Comparison of ENCODE assay signal across 8 mouse cellular contexts in genomic region chr4:115784769-115785510, GRCm38 (mm10). TPM values are rescaled to one million over a fixed set of nuclear protein-coding genes. Genes with fewer than 3 reads are reported as not detected.
A peak's percentile ranks its signal among the peaks of the same experiment; 100 is the strongest.
DNase-seq lines count a peak whose midpoint lies in the region; ATAC-seq and TF ChIP-seq lines count a peak whose summit lies in the region.

Atpaf1 (plus strand) TSS chr4:115784812.

- H3K36me3 ChIP-seq in G1E (replicated peaks), result peaks cover 28% of the 10 kb centered on the region
- peaks cover 2% of the 10 kb centered on the region; the same call in 1 of the 2 replicates for H3K36me3 ChIP-seq in forebrain, embryonic 16.5 days (ENCODE audit: control insufficient read depth, insufficient read depth)

- H3K27ac ChIP-seq in forebrain, embryonic 16.5 days (ENCODE audit: low read length), result peak within 1 kb of the TSS; percentile 2; the same call in 1 of the 2 replicates

- TF ChIP-seq CTCF in G1E (IDR thresholded peaks at IDR 0.05; ENCODE audit: low read depth, low read length), result no peak
- no peak for TF ChIP-seq CTCF in lung, adult 2 months (IDR thresholded peaks at IDR 0.05; ENCODE audit: insufficient read depth, low read length)

- peaks cover 15% of the 10 kb centered on the region for H3K4me1 ChIP-seq in G1E (ENCODE audit: insufficient read depth, low read depth, low read length)
- H3K4me1 ChIP-seq in forebrain, embryonic 16.5 days (replicated peaks; ENCODE audit: control insufficient read depth, insufficient read depth, low read length), result peaks cover 13% of the 10 kb centered on the region
- peaks cover 8% of the 10 kb centered on the region for H3K4me1 ChIP-seq in lung, adult 2 months (ENCODE audit: control insufficient read depth, insufficient read depth, low read length)

- peak within 1 kb of the TSS; percentile 85 for H3K9ac ChIP-seq in forebrain, embryonic 16.5 days (replicated peaks; ENCODE audit: low read depth, low read length)

- DNase-seq in G1E (ENCODE audit: low spot score), result peak; percentile 51
- peak; percentile 79 for DNase-seq in cerebellum, adult 11-12 months
- DNase-seq in heart, postnatal 25 days (ENCODE audit: low spot score), result peak; percentile 39
- DNase-seq in layer of hippocampus, adult 18-20 months (ENCODE audit: low spot score in 2 of 2), result peak; percentile 80 to 83
- DNase-seq in lung, adult 2 months, result peak; percentile 75
- peak; percentile 85 for DNase-seq in testis, postnatal 14 days (ENCODE audit: low spot score)

- intact Hi-C loops in heart, postnatal 25 days (cut with DNase I), result loop anchor here (5.0 kb wide), 1 partner anchor 48 kb away; the partner anchor contains the start of gene Efcab14

- peak within 1 kb of the TSS; percentile 81 for H3K4me2 ChIP-seq in forebrain, embryonic 16.5 days (ENCODE audit: low read length)

- peaks cover 7% of the 10 kb centered on the region; the same call in 1 of the 2 replicates for H3K27me3 ChIP-seq in G1E (ENCODE audit: insufficient read depth, low read length)
- H3K27me3 ChIP-seq in forebrain, embryonic 16.5 days (replicated peaks; ENCODE audit: control insufficient read depth, insufficient read depth, low read length), result no peaks in the 10 kb centered on the region

- H3K9me3 ChIP-seq in G1E (replicated peaks), result no peaks in the 10 kb centered on the region
- H3K9me3 ChIP-seq in forebrain, embryonic 16.5 days (ENCODE audit: control insufficient read depth, low read length), result no peaks in the 10 kb centered on the region

- H3K4me3 ChIP-seq in G1E (ENCODE audit: low read depth, low read length), result peak within 1 kb of the TSS; percentile 80
- peak within 1 kb of the TSS; percentile 69 for H3K4me3 ChIP-seq in forebrain, embryonic 16.5 days (replicated peaks; ENCODE audit: low read length)
- peak within 1 kb of the TSS; percentile 92 for H3K4me3 ChIP-seq in lung, adult 2 months (replicated peaks; ENCODE audit: extremely low read depth, low read depth, low read length)

- peak; percentile 47; the same call in 1 of the 2 replicates for TF ChIP-seq POLR2A in lung, adult 2 months (IDR thresholded peaks at IDR 0.05; ENCODE audit: borderline replicate concordance, extremely low read depth, low read depth, low read length)

- under 1% methylated on average over 69 of the region's 69 CpGs for WGBS in forebrain, embryonic 16.5 days
- 1% methylated on average over 69 of the region's 69 CpGs for WGBS in lung, adult 2 months

- peak; percentile 22; the same call in 1 of the 2 replicates for ATAC-seq in G1E (ENCODE audit: extremely low read depth, insufficient number of reproducible peaks, low FRiP score, poor library complexity, severe bottlenecking)
- ATAC-seq in forebrain, embryonic 16.5 days, result peak; percentile 91
- peak; percentile 54 for ATAC-seq in neutrophil, adult 5-6 weeks (ENCODE audit: extremely low read depth, insufficient number of reproducible peaks, low FRiP score, poor library complexity, severe bottlenecking)

RNA-seq across cellular contexts. Expression of gene Atpaf1, which starts in this region (rescaled TPM):
- total RNA-seq in G1E (2014; fragmentation: Nextera tagmentation), result 26.9 and 32.3 TPM in 2 replicates
- total RNA-seq in G1E (2017), result 10.4 and 13.5 TPM in 2 replicates
- 11.1 and 13.3 TPM in 2 replicates for polyA plus RNA-seq in G1E (2012)
- 35.1 and 36.8 TPM in 2 replicates for polyA plus RNA-seq in forebrain, embryonic 16.5 days (2015; fragmentation: Nextera tagmentation; extraction: Ambion mirVana)
- 10 to 100 TPM; 78.8 to 79.6 TPM for total RNA-seq in heart, postnatal 25 days (2021)
- total RNA-seq in layer of hippocampus, adult 18-20 months (2021), result 10 to 100 TPM; 65.5 to 66.4 TPM
- polyA plus RNA-seq in lung, adult 2 months (2012; rRNA removed), result 19.6 and 32.7 TPM in 2 replicates
- total RNA-seq in neutrophil, adult 5-6 weeks (2017), result 9.1 and 9.6 TPM in 2 replicates

Comparison
In these comparisons a context has a peak if more than half of its experiments do, and no peak if none do; other contexts are left out.
1. Peak in every context shown above with its lines: DNase-seq, ATAC-seq, H3K4me3 ChIP-seq and H3K27ac ChIP-seq.
2. ATAC-seq: peak in every context shown above with its lines; median percentile 91 in forebrain, embryonic 16.5 days; 54 in neutrophil, adult 5-6 weeks; 22 in G1E.